Mouse (Mus musculus) kidney, adult 18-20 months (tissue): Measurements from ENCODE around the gene Folr2.

Experiments
- DNase-seq: peaks from one replicate; pipeline ENCODE4 v3.0.0; 2021

Folr2 gene

DNA sequence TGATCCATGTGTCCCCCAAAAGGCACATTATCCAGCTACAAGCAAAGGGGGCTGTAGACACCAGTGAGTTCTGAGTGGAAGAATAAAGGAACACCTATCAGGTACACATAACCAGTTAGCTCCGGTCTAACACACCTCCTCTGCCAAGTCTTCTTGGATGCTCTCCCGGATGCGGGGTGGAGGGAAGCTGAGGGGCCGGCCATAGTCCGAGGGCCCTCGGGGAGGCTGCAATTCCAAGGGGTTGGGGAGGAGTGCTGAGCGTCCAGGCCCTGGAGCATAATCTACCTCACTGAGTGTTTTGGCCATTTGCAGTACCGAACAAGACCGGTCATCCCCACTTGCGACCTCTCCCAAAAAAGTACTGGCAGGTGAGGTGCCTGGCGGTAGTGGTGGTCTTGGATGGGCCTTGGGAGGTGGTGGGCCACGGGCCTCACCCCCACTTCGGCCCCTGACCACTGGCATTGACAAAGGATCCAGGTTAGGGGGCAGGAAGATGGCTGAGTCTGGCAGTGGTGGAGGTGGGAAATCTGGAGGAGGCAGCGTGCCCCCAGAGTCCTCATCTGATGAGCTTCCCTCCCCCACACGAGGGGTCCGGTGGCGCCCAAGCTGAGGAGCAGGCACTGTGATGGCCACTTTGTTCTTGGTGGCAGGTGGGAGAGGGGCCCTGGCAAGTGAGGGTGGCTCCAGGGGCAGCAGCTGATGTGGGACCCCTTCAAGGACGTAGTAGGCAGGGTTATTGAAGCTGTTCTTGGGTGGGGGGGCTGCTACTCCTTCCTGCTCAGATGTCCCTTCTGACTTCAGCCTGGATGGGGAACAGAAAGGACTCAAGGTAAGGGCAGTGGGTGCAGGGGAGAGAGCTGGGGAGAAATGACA lies 33.0 kb downstream of the Folr2 start:
- DNase-seq: peak; percentile 72

- peak; percentile 77 for DNase-seq
Observed at GRCm38 (mm10) chr7:101822836-101823757, 33.9 kb downstream of the Folr2 start.

DNA sequence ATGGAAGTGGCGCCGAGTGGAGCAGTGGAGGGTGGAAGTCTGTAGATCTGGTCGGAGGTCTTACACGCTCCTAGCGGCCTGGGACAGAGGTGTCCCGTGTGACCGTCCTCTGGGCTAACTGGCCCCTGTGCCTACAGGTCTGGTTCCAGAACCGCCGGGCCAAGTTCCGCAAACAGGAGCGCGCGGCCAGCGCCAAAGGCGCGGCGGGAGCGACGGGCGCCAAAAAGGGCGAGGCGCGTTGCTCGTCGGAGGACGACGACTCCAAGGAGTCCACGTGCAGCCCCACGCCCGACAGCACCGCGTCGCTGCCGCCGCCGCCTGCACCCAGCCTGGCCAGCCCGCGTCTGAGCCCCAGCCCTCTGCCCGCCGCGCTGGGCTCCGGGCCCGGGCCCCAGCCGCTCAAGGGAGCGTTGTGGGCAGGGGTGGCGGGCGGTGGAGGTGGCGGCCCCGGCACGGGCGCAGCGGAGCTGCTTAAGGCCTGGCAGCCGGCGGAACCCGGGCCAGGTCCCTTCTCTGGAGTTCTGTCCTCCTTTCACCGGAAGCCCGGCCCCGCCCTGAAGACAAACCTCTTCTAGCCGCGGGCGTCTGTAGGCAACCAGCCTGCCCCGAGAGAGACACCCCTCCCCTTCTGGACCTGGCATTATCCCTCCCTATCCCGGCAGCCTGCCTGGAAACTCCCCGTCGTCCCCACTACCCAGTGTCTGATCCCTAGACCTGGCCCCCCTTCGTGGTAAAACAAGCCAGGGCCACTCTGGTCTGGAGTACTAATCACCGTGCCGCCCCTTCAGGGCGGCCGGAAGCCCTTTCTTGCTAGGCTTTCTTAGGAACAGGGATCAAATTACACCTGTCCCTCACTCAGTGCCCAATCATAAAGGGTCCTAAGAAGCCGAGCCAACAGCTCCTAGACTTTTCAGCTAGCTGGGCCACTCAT lies 35.2 kb downstream of the Folr2 start:
- DNase-seq: peak; percentile 59

DNA sequence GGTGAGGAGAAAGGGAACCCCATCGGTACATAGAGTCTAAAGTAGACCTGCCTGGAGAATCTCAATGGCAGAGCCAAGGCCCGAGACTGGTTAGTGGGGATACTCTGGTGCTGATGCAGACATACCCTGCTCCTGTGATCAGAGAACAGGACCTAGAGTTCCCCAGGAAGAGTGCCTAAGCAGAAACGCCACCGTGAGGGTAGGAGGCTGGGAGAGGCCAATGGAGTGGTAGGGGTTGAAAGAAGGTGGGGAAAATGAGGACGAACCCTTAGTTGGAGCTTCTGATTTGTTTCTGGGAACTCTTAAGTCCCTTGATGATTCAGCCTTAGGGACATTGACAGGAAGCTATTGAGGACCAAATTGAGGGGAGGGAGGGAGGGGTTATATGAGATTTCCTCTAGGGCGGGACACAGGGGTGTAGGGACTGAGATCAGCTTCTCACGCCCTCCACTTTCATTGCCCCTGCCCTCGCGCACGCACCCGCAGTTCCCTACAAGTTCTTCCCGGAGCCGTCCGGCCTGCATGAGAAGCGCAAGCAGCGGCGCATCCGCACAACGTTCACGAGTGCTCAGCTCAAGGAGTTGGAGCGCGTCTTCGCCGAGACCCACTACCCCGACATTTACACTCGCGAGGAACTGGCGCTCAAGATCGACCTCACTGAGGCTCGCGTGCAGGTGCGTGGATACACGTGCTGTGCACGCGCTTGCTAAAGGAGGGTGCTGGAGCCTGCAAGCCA lies 36.5 kb downstream of the Folr2 start:
- DNase-seq: no peak

DNA sequence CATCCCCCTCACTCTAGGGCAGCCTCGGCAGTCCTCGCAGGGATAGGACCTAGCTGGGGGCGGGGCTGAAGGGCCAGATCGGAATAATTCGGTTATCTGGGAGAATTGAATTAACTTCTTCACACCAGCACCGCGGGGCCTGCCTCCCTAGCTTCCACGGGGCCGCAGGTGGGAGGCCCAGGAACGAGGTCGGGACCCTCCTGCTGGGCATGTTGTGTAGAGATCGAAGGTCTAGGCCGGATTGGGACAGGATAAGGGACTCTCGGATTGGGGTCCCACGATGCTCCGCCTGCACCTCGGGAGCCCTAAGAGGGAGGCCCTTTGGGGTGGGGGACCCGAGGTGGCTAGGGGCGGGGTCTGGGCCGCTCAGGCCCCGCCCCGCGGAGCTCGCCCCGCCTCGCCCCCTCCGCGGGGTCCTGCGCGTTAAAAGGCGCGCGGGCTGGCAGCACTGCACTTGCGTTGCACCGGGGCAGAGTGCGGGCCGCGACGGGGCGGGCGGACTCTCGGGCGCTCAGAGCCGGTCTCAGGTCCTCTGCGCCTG lies 39.1 kb downstream of the Folr2 start, which contains the start of gene Phox2a:
Gene Phox2a, plus strand, starts transcription at position 453 of the 541 bp plus-strand sequence.
- no peak for DNase-seq
